In genomic region chr3:64359286-64360035, GRCm38 (mm10) we compare ENCODE assay signal across 29 mouse cellular contexts. TPM values are rescaled to one million over a fixed set of nuclear protein-coding genes. Genes with fewer than 3 reads are reported as not detected.
DNase-seq lines count a peak whose midpoint lies in the region; ATAC-seq lines count a peak whose summit lies in the region.
"Had no signal": no experiment of that assay in that cellular context is flagged by ENCODE, and none has a peak within 500 bp of the region (broad histone marks: within the 10 kb centered on the region; RNA-seq: fewer than 3 reads in every experiment).

No protein-coding gene starts in this region.

- H3K9me3 ChIP-seq in midbrain, embryonic 12.5 days, result no peaks in the 10 kb centered on the region
- no peaks in the 10 kb centered on the region for H3K9me3 ChIP-seq in midbrain, embryonic 16.5 days (replicated peaks; ENCODE audit: control insufficient read depth, low read length, poor library complexity, severe bottlenecking)
- no peaks in the 10 kb centered on the region for H3K9me3 ChIP-seq in midbrain, embryonic 14.5 days (ENCODE audit: control insufficient read depth, low read length)
- H3K9me3 ChIP-seq: embryonic facial prominence, embryonic 12.5 days had no signal

- WGBS in midbrain, embryonic 12.5 days, result 30% methylated on average over 2 of the region's 2 CpGs
- 24% methylated on average over 2 of the region's 2 CpGs for WGBS in midbrain, embryonic 16.5 days
- 13% methylated on average over 2 of the region's 2 CpGs for WGBS in midbrain, embryonic 14.5 days

- H3K4me1 ChIP-seq in midbrain, embryonic 12.5 days, result 0 out of 2 replicates have a peak, but pooled peaks cover 3% of the 10 kb centered on the region
- H3K4me1 ChIP-seq in midbrain, embryonic 16.5 days (ENCODE audit: control insufficient read depth, insufficient read depth, low read length), result peaks cover 3% of the 10 kb centered on the region; the same call in 1 of the 2 replicates
- H3K4me1 ChIP-seq in midbrain, embryonic 14.5 days (ENCODE audit: control insufficient read depth, insufficient read depth, low read length), result no peaks in the 10 kb centered on the region
- H3K4me1 ChIP-seq: embryonic facial prominence, embryonic 12.5 days had no signal

- no peak overlapping the region for H3K27ac ChIP-seq in midbrain, embryonic 12.5 days (replicated peaks)
- no peak overlapping the region for H3K27ac ChIP-seq in midbrain, embryonic 16.5 days (ENCODE audit: low read length)
- no peak overlapping the region for H3K27ac ChIP-seq in midbrain, embryonic 14.5 days (replicated peaks; ENCODE audit: low read depth, low read length)
- H3K27ac ChIP-seq: embryonic facial prominence, embryonic 12.5 days; left cerebral cortex, adult 2 months had no signal

- H3K27me3 ChIP-seq in midbrain, embryonic 12.5 days, result no peaks in the 10 kb centered on the region
- H3K27me3 ChIP-seq in midbrain, embryonic 16.5 days (ENCODE audit: control insufficient read depth, insufficient read depth, low read depth, low read length), result no peaks in the 10 kb centered on the region
- no peaks in the 10 kb centered on the region for H3K27me3 ChIP-seq in midbrain, embryonic 14.5 days (ENCODE audit: control insufficient read depth, insufficient read depth, low read length)
- H3K27me3 ChIP-seq: embryonic facial prominence, embryonic 12.5 days; Patski had no signal

- no peak overlapping the region for H3K4me2 ChIP-seq in midbrain, embryonic 12.5 days (replicated peaks)
- H3K4me2 ChIP-seq in midbrain, embryonic 16.5 days (ENCODE audit: low read length), result no peak overlapping the region
- no peak overlapping the region for H3K4me2 ChIP-seq in midbrain, embryonic 14.5 days (ENCODE audit: low read length)
- H3K4me2 ChIP-seq: embryonic facial prominence, embryonic 12.5 days; liver, embryonic 11.5 days had no signal

- H3K4me3 ChIP-seq in midbrain, embryonic 12.5 days, result no peak overlapping the region
- no peak overlapping the region for H3K4me3 ChIP-seq in midbrain, embryonic 16.5 days (ENCODE audit: low read depth, low read length)
- no peak overlapping the region for H3K4me3 ChIP-seq in midbrain, embryonic 14.5 days (replicated peaks; ENCODE audit: low read depth, low read length)
- H3K4me3 ChIP-seq: embryonic facial prominence, embryonic 12.5 days; left cerebral cortex, adult 2 months had no signal

- DNase-seq in embryo, embryonic 10.5 days (ENCODE audit: low spot score), result peak; percentile 6
- no peak for DNase-seq in embryo, embryonic 11 days
- peak; percentile 13 for DNase-seq in midbrain, embryonic 14.5 days
- DNase-seq in urinary bladder, postnatal 36 days (ENCODE audit: low spot score in 2 of 2), result no peak
- DNase-seq in adrenal gland, postnatal 25 days, result no peak
- DNase-seq: adrenal gland, adult 8-10 months; cerebellum, adult 11-12 months; cerebellum, postnatal 36 days; kidney, adult 2 months; kidney, postnatal 14 days; lung, adult 18-20 months; right cerebral cortex, postnatal 4 days had no signal

- no peak overlapping the region for H3K9ac ChIP-seq in midbrain, embryonic 12.5 days (replicated peaks)
- H3K9ac ChIP-seq in midbrain, embryonic 16.5 days (ENCODE audit: low read depth, low read length), result no peak overlapping the region
- H3K9ac ChIP-seq in midbrain, embryonic 14.5 days (replicated peaks; ENCODE audit: low read length), result no peak overlapping the region
- H3K9ac ChIP-seq: embryonic facial prominence, embryonic 12.5 days had no signal

- no peaks in the 10 kb centered on the region for H3K36me3 ChIP-seq in midbrain, embryonic 12.5 days
- no peaks in the 10 kb centered on the region for H3K36me3 ChIP-seq in midbrain, embryonic 16.5 days (ENCODE audit: control insufficient read depth, insufficient read depth, low read length)
- H3K36me3 ChIP-seq in midbrain, embryonic 14.5 days (ENCODE audit: control insufficient read depth, insufficient read depth, low read length), result no peaks in the 10 kb centered on the region
- H3K36me3 ChIP-seq: embryonic facial prominence, embryonic 12.5 days had no signal

- peak; percentile 86 for ATAC-seq in midbrain, embryonic 12.5 days (ENCODE audit: low FRiP score, low read depth)
- no peak for ATAC-seq in midbrain, embryonic 16.5 days
- ATAC-seq in midbrain, embryonic 14.5 days (ENCODE audit: low FRiP score, low TSS enrichment), result no peak
- ATAC-seq: CD4-positive, CD25-positive, alpha-beta regulatory T cell, adult 4 months; inflammation-experienced regulatory T-cells, adult 6 months; Patski had no signal

RNA-seq across cellular contexts. Expression of gene Vmn2r4, which starts 55.7 kb away (rescaled TPM):
- polyA plus RNA-seq in midbrain, embryonic 12.5 days (2016; fragmentation: Nextera tagmentation; extraction: Ambion mirVana), result not detected in 2 replicates
- not detected in 2 replicates for polyA plus RNA-seq in midbrain, embryonic 16.5 days (2015; fragmentation: Nextera tagmentation; extraction: Ambion mirVana)
- not detected in 2 replicates for polyA plus RNA-seq in midbrain, embryonic 14.5 days (2014; fragmentation: Nextera tagmentation; extraction: Ambion mirVana)
- total RNA-seq in adrenal gland, postnatal 25 days (2021), result not detected in 2 replicates
- total RNA-seq: adrenal gland, adult 8-10 months; ES-E14; gastrocnemius, postnatal 4 days; hematopoietic stem cell, adult 5-6 weeks; layer of hippocampus, adult 8-10 months; left cerebral cortex, adult 2 months; megakaryocyte-erythroid progenitor cell, adult 5-6 weeks; neutrophil, adult 5-6 weeks had no signal
- polyA plus RNA-seq: CD4-positive, CD25-positive, alpha-beta regulatory T cell, adult 4 months; heart, embryonic 16.5 days; inflammation-experienced regulatory T-cells, adult 6 months; kidney, adult 2 months; limb, embryonic 11.5 days; liver, embryonic 11.5 days; Patski; stomach, embryonic 16.5 days had no signal

Comparison
In these comparisons a context has a peak if more than half of its experiments do, and no peak if none do; other contexts are left out.
1. DNase-seq: peak in embryo, embryonic 10.5 days (single experiment) and midbrain, embryonic 14.5 days (single experiment); none in embryo, embryonic 11 days (single experiment), urinary bladder, postnatal 36 days (0 of 2) and adrenal gland, postnatal 25 days (single experiment).